Mouse (Mus musculus) liver, embryonic 13.5 days (tissue): Measurements from ENCODE around the gene Bcl2l11. TPM values are rescaled to one million over a fixed set of nuclear protein-coding genes. Genes with fewer than 3 reads are reported as not detected.

Experiments used
- ATAC-seq: fragments of 200-750 bp; cut with Nextera tagmentation; 2 replicates; pipeline ENCODE4 v1.8.0; 2017; ENCODE audit warnings: low read depth, mild to moderate bottlenecking, moderate number of reproducible peaks, moderate library complexity
- DNase-seq: peaks from one replicate; pipeline ENCODE4 v3.0.0; 2022
- H3K27ac ChIP-seq: fragments of 300-500 bp; sonication (generic); 2 replicates; pipeline ENCODE4 v1.5.1; 2015; ENCODE audit warnings: moderate library complexity, mild to moderate bottlenecking, inconsistent platforms
- H3K27me3 ChIP-seq: fragments of 300-500 bp; sonication (generic); 2 replicates; pipeline ENCODE4 v1.6.1; 2015; ENCODE audit warnings: mild to moderate bottlenecking, inconsistent platforms
- H3K36me3 ChIP-seq: fragments of 300-500 bp; sonication (generic); 2 replicates; pipeline ENCODE4 v1.6.1; 2015; ENCODE audit warnings: mild to moderate bottlenecking, inconsistent platforms
- H3K4me1 ChIP-seq: fragments of 300-500 bp; sonication (generic); replicated peaks from 2 replicates; pipeline ENCODE4 v1.6.1; 2015; ENCODE audit warnings: inconsistent platforms
- H3K4me2 ChIP-seq: fragments of 300-500 bp; sonication (generic); 2 replicates; pipeline ENCODE4 v1.6.1; 2015; ENCODE audit warnings: inconsistent platforms, mild to moderate bottlenecking, moderate library complexity
- H3K4me3 ChIP-seq: fragments of 300-500 bp; sonication (generic); replicated peaks from 2 replicates; pipeline ENCODE4 v1.5.1; 2015; ENCODE audit warnings: mild to moderate bottlenecking, inconsistent platforms
- H3K9ac ChIP-seq: fragments of 300-500 bp; sonication (generic); 2 replicates; pipeline ENCODE4 v1.6.1; 2015; ENCODE audit warnings: mild to moderate bottlenecking, inconsistent platforms
- H3K9me3 ChIP-seq: fragments of 300-500 bp; sonication (generic); replicated peaks from 2 replicates; pipeline ENCODE4 v1.6.1; 2016; ENCODE audit warnings: inconsistent platforms
- WGBS: fragments of 180-500 bp; shearing (Covaris S2); methylation state at CpG from one replicate; pipeline ENCODE4 v1.1.7; 2015; ENCODE audit not compliant: insufficient replicate concordance; 5-methylcytosine and 5-hydroxymethylcytosine counted together
- polyA plus RNA-seq: library from polyadenylated mRNA; unstranded; fragments of >200 nt; fragmentation: Nextera tagmentation; extraction: Ambion mirVana; gene quantifications from 2 replicates; pipeline ENCODE4 v1.2.1, GENCODE M21; 2015

Gene Bcl2l11
- polyA plus RNA-seq, 1 experiment from 2014 or later, result 5.1 TPM

DNA sequence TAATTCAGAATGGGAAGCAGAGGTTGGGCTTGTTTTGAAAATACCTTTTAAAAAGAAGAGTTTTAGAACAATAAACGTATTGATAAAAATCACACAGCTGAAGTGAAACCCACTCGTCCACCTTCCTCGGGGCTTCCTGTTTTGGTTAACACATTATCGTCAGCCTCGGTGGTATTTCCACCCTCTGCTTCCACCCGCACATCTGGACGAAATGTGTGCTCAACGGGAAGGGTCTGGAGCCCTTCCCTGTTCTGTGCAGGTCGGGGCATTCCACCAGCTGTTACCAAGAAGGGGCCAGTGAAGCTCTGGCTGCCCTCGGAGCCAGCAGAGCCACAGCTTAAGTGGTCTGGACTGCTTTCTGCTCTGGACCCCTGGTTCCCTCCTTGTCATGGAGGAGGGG, 63.9 kb downstream of the Bcl2l11 start:
- H3K36me3 ChIP-seq, result no peaks in the 10 kb centered on the region
- ATAC-seq, result no peak
- no peak for DNase-seq
- H3K27ac ChIP-seq, result no peak overlapping the region
- H3K9ac ChIP-seq, result no peak overlapping the region
- H3K4me3 ChIP-seq, result no peak overlapping the region
- H3K9me3 ChIP-seq, result no peaks in the 10 kb centered on the region
- no peaks in the 10 kb centered on the region for H3K27me3 ChIP-seq
- H3K4me2 ChIP-seq, result peak overlapping the region; percentile 33
- peaks cover 9% of the 10 kb centered on the region for H3K4me1 ChIP-seq
- WGBS, result 14% methylated on average over 10 of the region's 10 CpGs

DNA sequence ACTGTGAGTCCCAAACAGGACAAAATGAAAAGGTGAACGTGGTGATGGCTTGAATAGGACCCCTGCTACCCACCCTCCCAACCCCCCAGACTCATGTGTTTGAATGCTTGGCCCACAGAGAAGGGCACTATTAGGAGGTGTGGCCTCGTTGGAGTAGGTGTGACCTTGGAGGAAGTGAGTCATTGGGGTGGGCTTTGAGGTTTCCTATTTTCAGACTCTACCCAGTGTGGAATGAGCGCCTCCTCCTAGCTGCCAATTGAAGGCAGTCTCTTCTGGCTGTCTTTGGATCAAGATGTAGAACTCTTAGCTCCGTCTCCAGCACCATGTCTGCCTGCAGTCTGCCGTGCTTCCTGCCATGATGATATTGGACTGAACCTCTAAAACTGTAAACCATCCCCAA, 64.4 kb downstream of the Bcl2l11 start:
- H3K4me3 ChIP-seq, result no peak overlapping the region
- H3K4me1 ChIP-seq, result peaks cover 9% of the 10 kb centered on the region
- ATAC-seq, result no peak; the same call in 1 of the 2 replicates
- no peak overlapping the region for H3K9ac ChIP-seq
- H3K4me2 ChIP-seq, result peak overlapping the region; percentile 33
- no peaks in the 10 kb centered on the region for H3K27me3 ChIP-seq
- H3K9me3 ChIP-seq, result no peaks in the 10 kb centered on the region
- no peak overlapping the region for H3K27ac ChIP-seq
- no peaks in the 10 kb centered on the region for H3K36me3 ChIP-seq
- DNase-seq, result no peak
- WGBS, result 24% methylated on average over 5 of the region's 5 CpGs

DNA sequence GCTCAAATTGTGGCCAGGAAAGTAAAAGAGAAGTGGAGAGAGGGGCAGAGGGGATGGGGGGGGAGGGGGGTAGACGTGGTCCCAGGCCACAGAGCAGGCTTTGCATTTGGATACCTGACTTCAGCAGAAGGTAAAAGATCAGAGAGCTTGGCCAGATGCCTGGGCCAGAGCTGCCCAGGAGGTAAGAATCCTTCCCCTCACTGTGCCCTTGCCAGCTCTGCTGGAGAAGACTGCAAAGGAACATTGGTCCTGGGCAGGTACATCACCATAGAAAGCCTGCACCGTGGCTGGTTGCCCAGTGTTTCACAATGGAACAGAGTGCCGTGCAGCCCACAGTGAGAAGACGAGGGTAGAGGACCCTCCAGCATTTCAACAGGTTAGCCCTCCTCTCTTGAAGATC, 67.6 kb downstream of the Bcl2l11 start:
- Histone ChIP-seq H3K9ac (no peak overlapping the region), H3K4me1 (peaks cover 9% of the 10 kb centered on the region), H3K4me3 (no peak overlapping the region), H3K27ac (no peak overlapping the region), H3K36me3 (no peaks in the 10 kb centered on the region), H3K27me3 (no peaks in the 10 kb centered on the region), H3K4me2 (no peak overlapping the region), H3K9me3 (no peaks in the 10 kb centered on the region)
- no peak for ATAC-seq
- no peak for DNase-seq
- 47% methylated on average over 4 of the region's 4 CpGs for WGBS

GRCm38 (mm10) chr2:128197379-128197778, 71.5 kb downstream of the Bcl2l11 start:
- Histone ChIP-seq H3K9ac (no peak overlapping the region), H3K4me1 (no peaks in the 10 kb centered on the region), H3K4me3 (no peak overlapping the region), H3K36me3 (no peaks in the 10 kb centered on the region), H3K4me2 (no peak overlapping the region), H3K9me3 (no peaks in the 10 kb centered on the region), H3K27me3 (no peaks in the 10 kb centered on the region), H3K27ac (no peak overlapping the region)
- 68% methylated on average over 3 of the region's 3 CpGs for WGBS
- ATAC-seq, result no peak
- DNase-seq, result no peak

DNA sequence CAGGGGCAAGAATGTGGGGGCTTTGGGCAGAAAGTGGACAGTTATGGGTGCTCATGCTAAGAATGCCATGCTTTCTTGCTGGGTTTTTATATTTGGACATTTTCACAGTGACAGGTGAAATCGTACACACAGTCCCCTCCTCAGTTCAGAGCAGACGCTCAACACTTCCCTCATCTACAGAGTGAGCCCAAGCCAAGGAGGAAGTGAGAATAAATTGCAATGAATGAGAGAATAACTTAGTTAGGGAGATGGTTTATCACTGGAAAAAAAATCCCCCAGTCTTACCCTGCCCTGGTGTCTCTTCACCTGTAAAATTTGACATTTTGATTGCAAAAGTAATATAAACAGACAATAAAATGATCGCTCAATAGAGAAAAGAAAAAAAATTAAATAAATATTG, 77.3 kb downstream of the Bcl2l11 start:
- no peaks in the 10 kb centered on the region for H3K36me3 ChIP-seq
- no peak overlapping the region for H3K4me2 ChIP-seq
- H3K9ac ChIP-seq, result no peak overlapping the region
- H3K4me1 ChIP-seq, result no peaks in the 10 kb centered on the region
- H3K27ac ChIP-seq, result no peak overlapping the region
- WGBS, result 44% methylated on average over 3 of the region's 3 CpGs
- no peaks in the 10 kb centered on the region for H3K9me3 ChIP-seq
- no peaks in the 10 kb centered on the region for H3K27me3 ChIP-seq
- H3K4me3 ChIP-seq, result no peak overlapping the region
- no peak for ATAC-seq
- no peak for DNase-seq

DNA sequence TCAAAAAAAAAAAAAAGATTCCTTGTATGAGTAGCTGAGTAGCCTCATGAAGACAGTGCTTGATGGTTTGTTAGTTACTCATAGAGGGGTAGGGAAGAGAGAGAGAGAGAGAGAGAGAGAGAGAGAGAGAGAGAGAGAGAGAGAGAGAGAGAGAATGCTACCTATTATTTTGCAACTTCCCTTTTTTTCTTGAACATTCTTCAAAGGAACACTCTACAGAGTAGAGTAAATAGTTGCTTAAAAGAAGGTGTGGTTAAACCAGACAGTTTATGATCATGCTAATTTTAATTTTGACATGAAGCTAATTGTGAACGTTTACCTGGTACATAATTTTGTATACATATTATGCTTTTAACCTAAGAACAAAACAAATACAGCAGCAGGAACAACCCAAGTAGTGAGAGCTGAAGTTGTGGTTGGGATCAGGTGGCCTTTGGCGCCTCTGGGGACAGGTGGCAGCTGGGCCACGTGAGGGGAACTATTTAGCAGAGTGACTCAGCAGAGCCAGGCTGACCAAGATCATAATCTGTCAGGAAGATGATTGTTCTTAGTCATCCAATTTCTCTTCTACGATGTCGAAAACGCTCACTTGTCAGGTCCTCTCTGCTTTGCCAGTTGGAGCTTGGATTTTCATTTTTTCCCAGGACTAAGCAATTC, 78.0 kb downstream of the Bcl2l11 start:
- WGBS, result 26% methylated on average over 6 of the region's 6 CpGs
- DNase-seq, result no peak

DNA sequence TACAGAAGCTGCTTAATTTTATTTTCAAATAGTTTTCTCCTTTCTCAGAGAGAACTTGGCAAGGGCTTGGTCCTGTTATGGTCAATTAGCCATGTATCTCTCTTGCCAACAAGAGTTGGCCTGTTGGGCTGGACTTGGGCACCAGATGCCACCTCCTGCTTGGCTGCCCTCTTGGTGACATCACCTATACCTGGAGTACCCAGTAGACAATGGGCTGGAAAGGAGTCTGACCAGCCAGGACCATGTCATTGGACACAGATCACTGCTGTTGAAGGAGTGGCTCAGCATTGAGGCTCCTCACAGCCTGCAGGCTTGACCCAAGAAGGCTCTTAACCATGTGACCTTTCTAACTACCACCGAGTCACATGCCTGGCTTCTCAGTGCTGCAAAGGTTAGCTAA, 82.7 kb downstream of the Bcl2l11 start:
- Histone ChIP-seq H3K4me2 (no peak overlapping the region), H3K9ac (no peak overlapping the region), H3K9me3 (no peaks in the 10 kb centered on the region), H3K4me1 (peaks cover 17% of the 10 kb centered on the region), H3K27ac (no peak overlapping the region), H3K4me3 (no peak overlapping the region), H3K36me3 (no peaks in the 10 kb centered on the region), H3K27me3 (0 out of 2 replicates have a peak, but pooled peaks cover 12% of the 10 kb centered on the region)
- DNase-seq, result no peak
- 63% methylated on average over 1 of the region's 1 CpGs for WGBS
- ATAC-seq, result no peak

More for the DNA sequence above, 78.0 kb downstream of the Bcl2l11 start:
- no peak overlapping the region for H3K4me3 ChIP-seq
- H3K9ac ChIP-seq, result no peak overlapping the region
- no peak overlapping the region for H3K27ac ChIP-seq
- no peak for ATAC-seq
- H3K4me1 ChIP-seq, result no peaks in the 10 kb centered on the region
- H3K36me3 ChIP-seq, result no peaks in the 10 kb centered on the region
- H3K27me3 ChIP-seq, result no peaks in the 10 kb centered on the region
- no peaks in the 10 kb centered on the region for H3K9me3 ChIP-seq
- no peak overlapping the region for H3K4me2 ChIP-seq

DNA sequence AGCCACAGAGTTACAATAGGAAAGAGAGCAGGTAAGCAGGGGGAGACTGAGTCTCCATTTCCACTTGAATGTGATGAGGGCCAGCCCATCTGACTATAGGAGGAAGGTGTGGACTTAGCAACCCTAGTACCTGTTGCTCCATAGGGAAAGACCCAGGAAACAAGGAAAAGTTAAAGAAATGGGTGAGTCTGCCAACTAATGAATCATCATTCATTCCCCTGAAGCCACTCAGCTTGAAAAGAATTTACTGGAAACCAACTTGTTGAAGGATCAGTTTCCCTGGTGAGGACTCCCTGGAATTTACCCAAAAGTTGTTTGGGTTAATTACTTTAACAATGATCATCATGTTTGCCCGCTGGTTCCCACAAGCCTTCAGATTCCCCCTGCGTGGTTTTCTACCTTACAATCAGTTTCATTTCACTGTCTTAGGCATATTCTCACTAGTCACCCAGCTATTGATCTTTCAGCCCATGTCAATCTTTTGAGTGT, 84.0 kb downstream of the Bcl2l11 start:
- H3K27me3 ChIP-seq, result 0 out of 2 replicates have a peak, but pooled peaks cover 12% of the 10 kb centered on the region
- WGBS, result 64% methylated on average over 2 of the region's 2 CpGs
- DNase-seq, result no peak

GRCm38 (mm10) chr2:128210376-128210775, 84.5 kb downstream of the Bcl2l11 start:
- Histone ChIP-seq H3K9me3 (no peaks in the 10 kb centered on the region), H3K4me2 (no peak overlapping the region), H3K27ac (no peak overlapping the region), H3K36me3 (no peaks in the 10 kb centered on the region), H3K4me1 (peaks cover 17% of the 10 kb centered on the region), H3K4me3 (no peak overlapping the region), H3K27me3 (0 out of 2 replicates have a peak, but pooled peaks cover 12% of the 10 kb centered on the region), H3K9ac (no peak overlapping the region)
- DNase-seq (no peak), ATAC-seq (no peak)
- WGBS, result 45% methylated on average over 9 of the region's 9 CpGs

More for the DNA sequence above, 84.0 kb downstream of the Bcl2l11 start:
- no peaks in the 10 kb centered on the region for H3K9me3 ChIP-seq
- no peak overlapping the region for H3K27ac ChIP-seq
- no peak for ATAC-seq
- H3K4me3 ChIP-seq, result no peak overlapping the region
- H3K4me2 ChIP-seq, result no peak overlapping the region
- peaks cover 17% of the 10 kb centered on the region for H3K4me1 ChIP-seq
- H3K36me3 ChIP-seq, result no peaks in the 10 kb centered on the region
- no peak overlapping the region for H3K9ac ChIP-seq

DNA sequence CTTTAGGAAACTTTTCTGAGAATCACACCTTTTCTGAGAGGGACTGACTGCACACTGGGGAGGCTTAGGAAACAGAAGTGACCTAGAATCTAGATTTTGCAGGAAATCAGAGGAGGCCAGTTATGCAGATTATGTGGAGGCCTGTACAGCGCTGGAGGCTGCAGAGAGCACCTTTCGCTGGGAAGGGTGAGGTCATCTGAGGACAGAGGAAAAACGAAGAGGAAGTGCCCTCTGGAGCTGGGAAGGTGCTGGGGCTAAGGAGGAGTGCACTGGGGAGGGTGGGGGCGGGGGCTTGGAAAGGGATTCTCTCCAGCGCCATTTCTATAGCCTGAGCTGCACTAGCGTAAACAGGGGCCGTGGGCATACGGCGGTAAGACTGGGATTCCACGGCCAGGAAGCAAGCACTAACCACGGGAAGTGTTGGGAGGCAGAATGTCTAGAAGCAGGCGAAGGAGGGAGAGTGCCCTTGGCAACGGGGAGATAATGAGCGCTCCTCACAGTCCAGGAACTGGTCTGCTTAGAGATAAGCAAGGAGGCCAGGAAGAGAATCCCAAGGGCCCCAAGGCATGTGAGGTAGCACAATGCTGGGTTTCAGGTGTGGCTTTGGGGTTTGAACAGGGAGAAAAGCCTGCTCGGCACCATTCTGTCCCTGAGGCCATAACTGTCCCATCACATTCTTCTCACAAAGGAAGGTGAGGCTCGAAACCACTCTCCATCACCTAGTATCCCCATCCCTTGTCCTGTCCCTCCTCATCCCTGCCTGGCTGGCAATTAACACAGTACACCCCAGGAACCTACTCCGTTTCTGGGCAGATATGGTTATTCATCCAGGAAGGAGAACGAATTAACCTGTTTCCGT, 85.4 kb downstream of the Bcl2l11 start:
- DNase-seq, result peak; percentile 6
- WGBS, result 12% methylated on average over 19 of the region's 19 CpGs
- 0 out of 2 replicates have a peak, but pooled peaks cover 12% of the 10 kb centered on the region for H3K27me3 ChIP-seq
- H3K4me2 ChIP-seq, result peak overlapping the region; percentile 34
- H3K4me1 ChIP-seq, result peaks cover 17% of the 10 kb centered on the region
- H3K9me3 ChIP-seq, result no peaks in the 10 kb centered on the region
- peak; percentile 45 for ATAC-seq
- no peak overlapping the region for H3K4me3 ChIP-seq
- H3K36me3 ChIP-seq, result no peaks in the 10 kb centered on the region
- no peak overlapping the region for H3K9ac ChIP-seq
- no peak overlapping the region for H3K27ac ChIP-seq

GRCm38 (mm10) chr2:128211881-128212209, 86.0 kb downstream of the Bcl2l11 start:
- Histone ChIP-seq H3K36me3 (no peaks in the 10 kb centered on the region), H3K4me3 (no peak overlapping the region), H3K4me1 (peaks cover 17% of the 10 kb centered on the region), H3K27ac (no peak overlapping the region), H3K9ac (no peak overlapping the region), H3K9me3 (no peaks in the 10 kb centered on the region), H3K4me2 (peak overlapping the region; percentile 34; the same call in 1 of the 2 replicates), H3K27me3 (0 out of 2 replicates have a peak, but pooled peaks cover 12% of the 10 kb centered on the region)
- DNase-seq (no peak), ATAC-seq (no peak)
- WGBS, result 30% methylated on average over 8 of the region's 8 CpGs
